Mouse (Mus musculus) heart, adult 2 months (tissue): Measurements from ENCODE around the gene Tiam2. TPM values are rescaled to one million over a fixed set of nuclear protein-coding genes. Genes with fewer than 3 reads are reported as not detected.

ENCODE experiments used
- DNase-seq, 2 experiments: peaks; one replicate each; pipeline ENCODE4 v3.0.0; 2021
- H3K27ac ChIP-seq: fragments of 200-600 bp; 2 replicates; pipeline ENCODE4 v1.8.1; 2022
- H3K27me3 ChIP-seq: fragments of 200-500 bp; 2 replicates; pipeline ENCODE4 v1.6.1; 2012; ENCODE audit warnings: mild to moderate bottlenecking, low read length, inconsistent platforms, mixed read lengths; ENCODE audit not compliant: control insufficient read depth, insufficient read depth
- H3K36me3 ChIP-seq: fragments of 200-500 bp; 2 replicates; pipeline ENCODE4 v1.6.1; 2012; ENCODE audit warnings: low read length, inconsistent platforms; ENCODE audit not compliant: control insufficient read depth, insufficient read depth
- H3K4me1 ChIP-seq: fragments of 200-500 bp; 2 replicates; pipeline ENCODE4 v1.6.1; 2011; ENCODE audit warnings: low read length; ENCODE audit not compliant: control insufficient read depth, insufficient read depth
- H3K4me3 ChIP-seq: fragments of 200-600 bp; 2 replicates; pipeline ENCODE4 v1.8.1; 2022
- H3K79me2 ChIP-seq: fragments of 200-500 bp; replicated peaks from 2 replicates; pipeline ENCODE4 v1.6.1; 2012; ENCODE audit warnings: mild to moderate bottlenecking, inconsistent platforms, low read length, moderate library complexity, mixed read lengths; ENCODE audit not compliant: control insufficient read depth, insufficient read depth
- H3K9ac ChIP-seq: fragments of 200-500 bp; 2 replicates; pipeline ENCODE4 v1.6.1; 2012; ENCODE audit warnings: low read depth, mild to moderate bottlenecking, control low read depth, inconsistent platforms, low read length, mixed read lengths
- CTCF ChIP-seq: fragments of 200-600 bp; IDR thresholded peaks from 2 replicates; pipeline ENCODE4 v1.8.1; 2022; ENCODE audit warnings: antibody characterized with exemption, mild to moderate bottlenecking, moderate library complexity
- EP300 ChIP-seq: fragments of 200-500 bp; IDR thresholded peaks from 2 replicates; pipeline ENCODE4 v1.6.1; 2011; ENCODE audit warnings: low read depth, low read length, control low read depth; ENCODE audit not compliant: insufficient read depth
- POLR2A ChIP-seq: fragments of 200-500 bp; IDR thresholded peaks from 2 replicates; pipeline ENCODE4 v1.6.1; 2011; ENCODE audit warnings: mild to moderate bottlenecking, low read depth, low read length, control low read depth; ENCODE audit not compliant: insufficient read depth
- WGBS: fragments of 180-500 bp; shearing (Covaris S2); methylation state at CpG from one replicate; pipeline ENCODE4 v1.1.7; 2018; 5-methylcytosine and 5-hydroxymethylcytosine counted together
- intact Hi-C: fragments of 180-260 bp; cut with DNase I; formaldehyde crosslinking; loops from one replicate; pipeline ENCODE4 v1.15.1; 2025
- polyA plus RNA-seq: library from polyadenylated mRNA; depleted of rRNA; stranded (reverse); fragments of >200 nt; gene quantifications from 2 replicates; pipeline ENCODE4 v1.2.3, GENCODE M21; 2012
- total RNA-seq, 2 experiments: library from RNA; stranded (reverse); gene quantifications; 2 replicates each; pipeline ENCODE4 v1.2.3; 2021

Tiam2 gene
- total and polyA plus RNA-seq, 3 experiments: 1.1 to 2.7 (median 2.3) TPM

DNA sequence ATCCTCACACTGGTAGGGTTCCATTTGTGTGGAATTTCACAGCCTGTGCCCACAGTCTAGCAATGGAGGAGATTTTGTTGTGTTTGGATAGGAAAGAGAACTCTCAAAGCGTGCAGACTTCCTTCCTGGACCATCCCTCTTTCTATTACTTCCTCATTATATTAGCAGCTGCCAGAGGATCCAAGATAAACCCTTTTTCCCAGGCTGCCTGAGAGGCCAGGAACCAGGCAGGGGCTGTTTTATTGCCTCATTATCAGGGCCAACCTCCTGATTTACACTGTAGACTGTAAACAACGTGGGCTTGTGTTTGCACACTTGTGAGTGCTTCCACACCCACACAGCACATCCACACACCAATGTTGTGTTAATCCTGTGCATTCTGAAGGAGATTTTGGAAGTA, 31.3 kb upstream of the Tiam2 start:
- H3K36me3 ChIP-seq: no peaks in the 10 kb centered on the region
- peaks cover 2% of the 10 kb centered on the region for H3K4me1 ChIP-seq
- no peaks in the 10 kb centered on the region for H3K27me3 ChIP-seq
- H3K27ac ChIP-seq: no peak overlapping the region
- DNase-seq: no peak
- intact Hi-C loops: no loop called here
- H3K4me3 ChIP-seq: no peak overlapping the region
- 27% methylated on average over 2 of the region's 2 CpGs for WGBS
- TF ChIP-seq POLR2A (no peak), CTCF (no peak), EP300 (no peak)
- H3K9ac ChIP-seq: no peak overlapping the region
- H3K79me2 ChIP-seq: no peaks in the 10 kb centered on the region

GRCm38 (mm10) chr17:3299487-3299886, 26.9 kb upstream of the Tiam2 start:
- WGBS: 45% methylated on average over 6 of the region's 6 CpGs

DNA sequence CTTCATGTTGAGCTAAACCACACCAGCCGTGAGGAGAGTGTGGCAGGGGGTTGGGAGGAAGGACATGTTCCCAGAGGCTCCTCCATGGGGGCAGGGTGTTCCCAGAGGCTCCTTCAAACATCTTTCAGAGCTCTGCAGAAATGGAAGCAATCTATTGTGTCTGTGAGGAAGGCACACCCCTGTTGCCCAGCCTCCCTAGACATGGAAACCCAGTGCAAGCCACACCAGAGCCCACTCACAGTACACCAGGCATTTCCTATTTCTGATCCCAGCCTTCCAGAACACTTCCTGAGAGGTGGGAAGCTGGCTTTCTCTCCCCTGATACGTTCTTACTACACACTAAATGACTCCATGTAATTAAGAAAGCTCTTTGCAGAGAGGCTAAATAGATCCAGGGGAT, 20.4 kb upstream of the Tiam2 start:
- 50% methylated on average over 2 of the region's 2 CpGs for WGBS

More at GRCm38 (mm10) chr17:3299487-3299886, 26.9 kb upstream of the Tiam2 start:
- H3K27me3 ChIP-seq: no peaks in the 10 kb centered on the region
- peaks cover 2% of the 10 kb centered on the region for H3K4me1 ChIP-seq
- no peak for DNase-seq
- TF ChIP-seq CTCF (no peak), EP300 (no peak), POLR2A (no peak)
- no peak overlapping the region for H3K9ac ChIP-seq
- H3K4me3 ChIP-seq: no peak overlapping the region
- no peaks in the 10 kb centered on the region for H3K79me2 ChIP-seq
- H3K36me3 ChIP-seq: no peaks in the 10 kb centered on the region
- intact Hi-C loops: no loop called here
- no peak overlapping the region for H3K27ac ChIP-seq

GRCm38 (mm10) chr17:3313711-3314624, 12.4 kb upstream of the Tiam2 start:
- DNase-seq: peak; percentile 81 to 82
- H3K4me3 ChIP-seq: peak overlapping the region; percentile 48
- WGBS: 7% methylated on average over 60 of the region's 60 CpGs
- H3K27ac ChIP-seq: no peak overlapping the region; the same call in 1 of the 2 replicates
- H3K4me1 ChIP-seq: no peaks in the 10 kb centered on the region
- H3K27me3 ChIP-seq: no peaks in the 10 kb centered on the region
- intact Hi-C loops: no loop called here
- TF ChIP-seq EP300: no peak
- TF ChIP-seq CTCF: no peak
- TF ChIP-seq POLR2A: no peak
- no peaks in the 10 kb centered on the region for H3K36me3 ChIP-seq
- peak overlapping the region; percentile 80 for H3K9ac ChIP-seq
- H3K79me2 ChIP-seq: no peaks in the 10 kb centered on the region

More for the DNA sequence above, 20.4 kb upstream of the Tiam2 start:
- Histone ChIP-seq H3K27me3 (no peaks in the 10 kb centered on the region), H3K4me3 (no peak overlapping the region), H3K36me3 (no peaks in the 10 kb centered on the region), H3K4me1 (no peaks in the 10 kb centered on the region), H3K9ac (no peak overlapping the region), H3K79me2 (no peaks in the 10 kb centered on the region), H3K27ac (no peak overlapping the region)
- intact Hi-C loops: no loop called here
- TF ChIP-seq POLR2A (no peak), EP300 (no peak), CTCF (no peak)
- DNase-seq: peak in 1 of 2 experiments; percentile 23

DNA sequence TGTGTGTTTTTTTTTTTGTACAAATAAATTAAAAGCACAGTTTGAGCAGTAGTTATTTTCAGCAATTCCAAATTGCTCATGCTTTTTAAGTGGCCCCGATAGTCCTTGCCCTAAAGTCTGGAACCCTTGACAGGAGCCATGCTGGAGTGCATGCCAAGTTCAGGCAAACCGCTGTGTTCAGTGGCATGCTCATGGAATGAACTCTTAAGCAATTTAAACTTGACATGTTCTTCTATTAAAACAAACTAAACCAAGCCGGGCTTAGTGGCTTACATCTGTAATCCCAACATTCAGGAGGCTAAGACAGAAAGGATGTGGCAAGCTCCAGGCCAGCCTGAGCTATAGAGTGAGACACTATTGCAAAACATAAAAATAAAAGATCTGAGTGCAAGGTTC, 11.8 kb upstream of the Tiam2 start:
- H3K36me3 ChIP-seq: no peaks in the 10 kb centered on the region
- intact Hi-C loops: no loop called here
- no peak overlapping the region; the same call in 1 of the 2 replicates for H3K27ac ChIP-seq
- no peak for DNase-seq
- 36% methylated on average over 3 of the region's 3 CpGs for WGBS
- TF ChIP-seq POLR2A (no peak), CTCF (no peak), EP300 (no peak)
- H3K27me3 ChIP-seq: no peaks in the 10 kb centered on the region
- H3K4me3 ChIP-seq: peak overlapping the region; percentile 48
- H3K79me2 ChIP-seq: no peaks in the 10 kb centered on the region
- no peaks in the 10 kb centered on the region for H3K4me1 ChIP-seq
- no peak overlapping the region for H3K9ac ChIP-seq

- Histone ChIP-seq H3K27me3 (no peaks in the 10 kb centered on the region), H3K27ac (no peak overlapping the region), H3K4me1 (no peaks in the 10 kb centered on the region), H3K79me2 (no peaks in the 10 kb centered on the region), H3K4me3 (no peak overlapping the region), H3K36me3 (no peaks in the 10 kb centered on the region), H3K9ac (no peak overlapping the region)
- no peak for TF ChIP-seq CTCF
- TF ChIP-seq POLR2A: no peak
- TF ChIP-seq EP300: no peak
- WGBS: 96% methylated on average over 4 of the region's 4 CpGs
- intact Hi-C loops: no loop called here
- DNase-seq: no peak
Measured at GRCm38 (mm10) chr17:3315581-3315980, 10.8 kb upstream of the Tiam2 start.
